Mouse (Mus musculus) E14TG2a.4 (cell line): ENCODE results near the gene Vax2.

Experiments used
- CTCF ChIP-seq: conservative IDR thresholded peaks from 2 replicates; pipeline ENCODE4 v1.5.1; 2014; ENCODE audit warnings: low read length
- NANOG ChIP-seq: IDR thresholded peaks from 2 replicates; pipeline ENCODE4 v1.6.1; 2014; ENCODE audit warnings: borderline replicate concordance, low read length, mixed read lengths

DNA sequence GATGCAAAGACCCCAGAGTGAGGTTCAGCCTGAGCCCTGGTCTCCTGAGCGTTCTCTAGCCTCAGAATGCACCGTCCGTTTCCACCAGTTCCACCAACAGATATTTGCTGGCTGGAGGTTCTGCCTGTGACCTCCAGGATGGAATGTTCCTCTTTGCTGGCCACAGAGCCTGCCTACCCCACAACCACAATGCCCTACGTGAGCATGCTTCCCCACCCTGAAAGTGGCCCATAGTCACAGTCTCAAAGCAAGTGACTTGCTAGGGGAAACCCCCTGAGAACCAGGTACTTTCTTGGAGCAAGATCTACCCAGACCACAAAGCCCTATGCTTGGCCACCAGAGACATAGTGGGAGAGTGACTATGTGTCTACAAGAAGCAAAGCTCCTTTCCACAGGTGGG, 21.7 kb upstream of the Vax2 start:
- no peak for TF ChIP-seq CTCF
- TF ChIP-seq NANOG: no peak
